Mouse (Mus musculus) brain, embryonic 14.5 days (tissue): ENCODE measurements at regions not wholly inside any gene's neighbourhood (a gene's known extent, or its start where the extent isn't known, plus 50 kb on each side); places are given as distances from the start of the nearest gene placed in this dataset.

Experiments used
- CTCF ChIP-seq: fragments of 200-500 bp; IDR thresholded peaks from 2 replicates; pipeline ENCODE4 v1.5.1; 2012; ENCODE audit warnings: inconsistent platforms, mild to moderate bottlenecking, moderate library complexity, borderline replicate concordance; ENCODE audit not compliant: insufficient read depth, insufficient read length; ENCODE audit errors: extremely low read depth
- POLR2A ChIP-seq: fragments of 200-500 bp; IDR thresholded peaks from 2 replicates; pipeline ENCODE4 v1.6.1; 2012; ENCODE audit warnings: mild to moderate bottlenecking, inconsistent platforms, borderline replicate concordance; ENCODE audit not compliant: poor library complexity, insufficient read depth, insufficient read length, severe bottlenecking; ENCODE audit errors: extremely low read depth

DNA sequence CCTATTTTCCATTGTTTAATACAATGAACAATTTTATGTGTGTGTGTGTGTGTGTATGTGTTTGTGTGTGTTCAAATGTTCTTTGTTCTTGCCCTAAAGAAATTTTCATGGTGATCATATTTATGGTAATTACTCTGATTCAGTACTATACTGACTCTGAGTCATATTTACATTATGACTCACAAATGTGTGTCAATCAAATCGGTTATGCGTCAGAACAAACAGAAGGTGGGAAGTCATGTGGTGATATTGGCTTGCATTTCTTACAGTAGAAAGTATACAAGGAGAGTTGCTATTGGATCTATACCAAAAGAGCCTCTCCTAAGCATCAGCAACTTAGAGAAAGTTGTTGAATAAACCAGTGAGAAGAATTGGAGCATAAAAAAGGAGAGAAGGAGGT, 67.2 kb upstream of the C030005K15Rik start:
- TF ChIP-seq POLR2A (no peak), CTCF (no peak)
